Comparison of ENCODE assay signal across 29 mouse cellular contexts in the genomic region with DNA sequence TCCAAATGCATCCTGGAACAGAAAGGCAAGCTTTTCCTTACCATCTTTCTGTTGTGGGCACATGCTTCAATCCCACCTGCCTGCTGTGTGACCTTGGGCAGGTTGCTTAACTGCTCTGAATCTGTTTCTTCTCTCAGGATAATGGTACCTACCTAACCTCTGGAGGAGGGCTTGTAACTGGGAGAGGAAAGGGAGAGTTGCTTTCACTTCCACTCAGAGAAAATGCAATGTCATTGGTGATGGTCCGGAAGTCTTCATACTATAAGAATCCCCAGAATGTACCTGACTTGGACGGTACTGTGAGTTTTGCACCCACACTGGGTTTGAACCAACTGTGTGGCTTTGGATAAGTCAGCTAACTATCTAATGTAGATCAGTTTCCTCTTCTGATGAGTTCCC.
"Had no signal": no experiment of that assay in that cellular context is flagged by ENCODE, and none has a peak within 500 bp of the region (broad histone marks: within the 10 kb centered on the region; RNA-seq: fewer than 3 reads in every experiment).

No protein-coding gene starts in this region.

- H3K4me3 ChIP-seq: embryonic facial prominence, embryonic 10.5 days; embryonic facial prominence, embryonic 12.5 days; embryonic facial prominence, embryonic 13.5 days; embryonic facial prominence, embryonic 15.5 days; erythroblast, embryonic 14.5 days; forebrain, embryonic 10.5 days; forebrain, embryonic 12.5 days; forebrain, embryonic 13.5 days; forebrain, embryonic 15.5 days; gastrocnemius, adult 2 months had no signal

- H3K4me1 ChIP-seq: embryonic facial prominence, embryonic 12.5 days; embryonic facial prominence, embryonic 13.5 days; embryonic facial prominence, embryonic 15.5 days; forebrain, embryonic 12.5 days had no signal

- H3K9me3 ChIP-seq: embryonic facial prominence, embryonic 10.5 days; embryonic facial prominence, embryonic 12.5 days; embryonic facial prominence, embryonic 13.5 days; embryonic facial prominence, embryonic 15.5 days; forebrain, embryonic 10.5 days; forebrain, embryonic 12.5 days; forebrain, embryonic 13.5 days; forebrain, embryonic 15.5 days had no signal

- ATAC-seq: forebrain, embryonic 13.5 days; forebrain, embryonic 14.5 days; forebrain, embryonic 15.5 days; forebrain, embryonic 16.5 days; forebrain, postnatal 0 days had no signal

- H3K27me3 ChIP-seq: embryonic facial prominence, embryonic 12.5 days; embryonic facial prominence, embryonic 15.5 days; forebrain, embryonic 15.5 days had no signal

- H3K9ac ChIP-seq: embryonic facial prominence, embryonic 12.5 days; embryonic facial prominence, embryonic 13.5 days; embryonic facial prominence, embryonic 15.5 days; forebrain, embryonic 12.5 days; forebrain, embryonic 13.5 days; forebrain, embryonic 15.5 days; forebrain, postnatal 0 days had no signal

- H3K27ac ChIP-seq: embryonic facial prominence, embryonic 10.5 days; embryonic facial prominence, embryonic 12.5 days; embryonic facial prominence, embryonic 13.5 days; embryonic facial prominence, embryonic 15.5 days; forebrain, embryonic 10.5 days; forebrain, embryonic 12.5 days; forebrain, embryonic 13.5 days; forebrain, embryonic 15.5 days; gastrocnemius, adult 2 months had no signal

- H3K36me3 ChIP-seq: embryonic facial prominence, embryonic 10.5 days; embryonic facial prominence, embryonic 12.5 days; embryonic facial prominence, embryonic 13.5 days; embryonic facial prominence, embryonic 15.5 days; forebrain, embryonic 10.5 days; forebrain, embryonic 12.5 days; forebrain, embryonic 15.5 days had no signal

- H3K4me2 ChIP-seq: embryonic facial prominence, embryonic 12.5 days; embryonic facial prominence, embryonic 13.5 days; embryonic facial prominence, embryonic 15.5 days; forebrain, embryonic 12.5 days; forebrain, embryonic 13.5 days; forebrain, embryonic 15.5 days had no signal

- DNase-seq: cerebellum, adult 18-20 months; cerebellum, adult 2 months; cerebellum, adult 8-10 months; cerebellum, adult 9-10 months; cerebellum, adult 9-11 months; cerebellum, postnatal 10 days; cerebellum, postnatal 14 days; cerebellum, postnatal 25 days; cerebellum, postnatal 36 days; embryo, embryonic 11 days; forebrain, postnatal 0 days; gastrocnemius, adult 2 months; gastrocnemius, postnatal 10 days; gastrocnemius, postnatal 14 days; gastrocnemius, postnatal 25 days; gastrocnemius, postnatal 36 days; heart, adult 11 months; heart, adult 18-20 months had no signal
